Mouse (Mus musculus): ENCODE measurements around the gene Ap3m1. TPM values are rescaled to one million over a fixed set of nuclear protein-coding genes. Genes with fewer than 3 reads are reported as not detected.

Ap3m1 gene
- total and polyA plus RNA-seq, 3 experiments: 32.6 to 73.4 (median 61.7) TPM

GRCm38 (mm10) chr14:21062766-21063513 is 10.6 kb upstream of the Ap3m1 start:
- dilution Hi-C loops (cut with MboI; ENCODE audit: extremely low pct_ligation_motif_present, extremely low pct_unique_long_range_greater_than_20kb, low sequenced_read_pairs) (no loop called here), in situ Hi-C loops (cut with MboI; ENCODE audit: low pct_ligation_motif_present, low pct_unique_long_range_greater_than_20kb, low sequenced_read_pairs) (no loop called here)
- Histone ChIP-seq H3K27me3 (replicated peaks) (no peaks in the 10 kb centered on the region), H3K27ac (ENCODE audit: insufficient read depth, low read depth) (no peak overlapping the region), H3K9me3 (replicated peaks; ENCODE audit: low read length) (no peaks in the 10 kb centered on the region), H3K4me1 (ENCODE audit: control insufficient read depth in 1 of 2, insufficient read depth in 2 of 2) (no peaks in the 10 kb centered on the region), H3K9ac (ENCODE audit: insufficient read depth, low read depth) (no peak overlapping the region), H3K79me2 (replicated peaks; ENCODE audit: control insufficient read depth, extremely low read depth, insufficient read depth, poor library complexity, severe bottlenecking) (no peaks in the 10 kb centered on the region; the same call in 1 of the 2 replicates), H3K4me2 (ENCODE audit: insufficient read depth, low read depth, poor library complexity, severe bottlenecking) (no peak overlapping the region), H3K4me3 (replicated peaks in 1 of 3; ENCODE audit: low read depth in 2 of 3, low read length in 2 of 3, poor library complexity in 1 of 3) (no peak overlapping the region), H3K36me3 (replicated peaks in 1 of 2; ENCODE audit: control insufficient read depth in 1 of 2, insufficient read depth in 1 of 2, low read length in 1 of 2) (peaks cover 0 to 2% of the 10 kb centered on the region in 2 experiments)
- no peak for DNase-seq (ENCODE audit: extremely low read depth)
- no peak for TF ChIP-seq CHD2 (IDR thresholded peaks at IDR 0.05; ENCODE audit: low read length)
- no peak for TF ChIP-seq UBTF (IDR thresholded peaks at IDR 0.05; ENCODE audit: low read depth, low read length)
- no peak for TF ChIP-seq MYC (IDR thresholded peaks at IDR 0.05; ENCODE audit: low read depth, low read length)
- TF ChIP-seq JUND (conservative IDR thresholded peaks at IDR 0.05; ENCODE audit: low read depth, low read length): no peak
- TF ChIP-seq EP300 (IDR thresholded peaks at IDR 0.05; ENCODE audit: low read length): no peak
- no peak for TF ChIP-seq MAX (IDR thresholded peaks at IDR 0.05; ENCODE audit: low read length)
- TF ChIP-seq RCOR1 (conservative IDR thresholded peaks at IDR 0.05; ENCODE audit: low read depth, low read length): no peak
- TF ChIP-seq RAD21 (IDR thresholded peaks at IDR 0.05; ENCODE audit: low read depth, low read length): no peak
- TF ChIP-seq ZKSCAN1 (IDR thresholded peaks at IDR 0.05; ENCODE audit: borderline replicate concordance, low read depth, low read length): no peak
- no peak for TF ChIP-seq E2F4 (IDR thresholded peaks at IDR 0.05; ENCODE audit: insufficient replicate concordance, low read depth, low read length)
- TF ChIP-seq PAX5 (IDR thresholded peaks at IDR 0.05; ENCODE audit: low read length): no peak
- TF ChIP-seq ZMIZ1 (IDR thresholded peaks at IDR 0.05; ENCODE audit: low read depth, low read length): no peak
- TF ChIP-seq USF2 (conservative IDR thresholded peaks at IDR 0.05; ENCODE audit: low read depth, low read length): no peak
- no peak for TF ChIP-seq CTCF (conservative IDR thresholded peaks at IDR 0.05 in 1 of 2, IDR thresholded peaks at IDR 0.05 in 1 of 2; ENCODE audit: low read depth in 2 of 2, low read length in 2 of 2)
- no peak for TF ChIP-seq KAT2A (IDR thresholded peaks at IDR 0.05; ENCODE audit: insufficient replicate concordance, low read length)
- TF ChIP-seq BHLHE40 (IDR thresholded peaks at IDR 0.05; ENCODE audit: low read depth, low read length): no peak

- no peak overlapping the region for H3K4me2 ChIP-seq (ENCODE audit: insufficient read depth, low read depth, poor library complexity, severe bottlenecking)
- no peaks in the 10 kb centered on the region; the same call in 1 of the 2 replicates for H3K79me2 ChIP-seq (replicated peaks; ENCODE audit: control insufficient read depth, extremely low read depth, insufficient read depth, poor library complexity, severe bottlenecking)
- peaks cover 0 to 16% of the 10 kb centered on the region in 2 experiments for H3K36me3 ChIP-seq (replicated peaks in 1 of 2; ENCODE audit: control insufficient read depth in 1 of 2, insufficient read depth in 1 of 2, low read length in 1 of 2)
- no peaks in the 10 kb centered on the region for H3K9me3 ChIP-seq (replicated peaks; ENCODE audit: low read length)
- dilution Hi-C loops (cut with MboI; ENCODE audit: extremely low pct_ligation_motif_present, extremely low pct_unique_long_range_greater_than_20kb, low sequenced_read_pairs) (no loop called here), in situ Hi-C loops (cut with MboI; ENCODE audit: low pct_ligation_motif_present, low pct_unique_long_range_greater_than_20kb, low sequenced_read_pairs) (no loop called here)
- TF ChIP-seq KAT2A (IDR thresholded peaks at IDR 0.05; ENCODE audit: insufficient replicate concordance, low read length) (no peak), MYC (IDR thresholded peaks at IDR 0.05; ENCODE audit: low read depth, low read length) (no peak), ZMIZ1 (IDR thresholded peaks at IDR 0.05; ENCODE audit: low read depth, low read length) (no peak), SMC3 (IDR thresholded peaks at IDR 0.05; ENCODE audit: low read depth, low read length) (no peak), NELFE (IDR thresholded peaks at IDR 0.05; ENCODE audit: low read depth, low read length) (no peak), E2F4 (IDR thresholded peaks at IDR 0.05; ENCODE audit: insufficient replicate concordance, low read depth, low read length) (no peak), MAFK (IDR thresholded peaks at IDR 0.05; ENCODE audit: insufficient replicate concordance, low read length) (no peak), POLR2AphosphoS2 (IDR thresholded peaks at IDR 0.05; ENCODE audit: low read depth, low read length) (no peak), MAZ (IDR thresholded peaks at IDR 0.05; ENCODE audit: low read depth, low read length) (no peak), UBTF (IDR thresholded peaks at IDR 0.05; ENCODE audit: low read depth, low read length) (no peak), ELF1 (IDR thresholded peaks at IDR 0.05; ENCODE audit: low read depth, low read length) (no peak), ZC3H11A (IDR thresholded peaks at IDR 0.05; ENCODE audit: low read depth, low read length) (no peak), SIN3A (IDR thresholded peaks at IDR 0.05; ENCODE audit: low read length) (no peak), MEF2A (IDR thresholded peaks at IDR 0.05; ENCODE audit: borderline replicate concordance, low read depth, low read length) (no peak), TBP (conservative IDR thresholded peaks at IDR 0.05; ENCODE audit: low read depth, low read length) (no peak), NRF1 (IDR thresholded peaks at IDR 0.05; ENCODE audit: low read depth, low read length) (no peak), PAX5 (IDR thresholded peaks at IDR 0.05; ENCODE audit: low read length) (no peak), GABPA (IDR thresholded peaks at IDR 0.05; ENCODE audit: insufficient replicate concordance, low read depth, low read length) (no peak)
- H3K4me3 ChIP-seq (replicated peaks in 1 of 3; ENCODE audit: low read depth in 2 of 3, low read length in 2 of 3, poor library complexity in 1 of 3): no peak overlapping the region
- H3K4me1 ChIP-seq (ENCODE audit: control insufficient read depth in 1 of 2, insufficient read depth in 2 of 2): peaks cover 0 to 10% of the 10 kb centered on the region in 2 experiments; a peak in 1 of 4 replicates
- DNase-seq (ENCODE audit: extremely low read depth): no peak
- H3K9ac ChIP-seq (ENCODE audit: insufficient read depth, low read depth): no peak overlapping the region
- H3K27ac ChIP-seq (ENCODE audit: insufficient read depth, low read depth): no peak overlapping the region
- H3K27me3 ChIP-seq (replicated peaks): no peaks in the 10 kb centered on the region
Measured at GRCm38 (mm10) chr14:21058972-21059371, 6.7 kb upstream of the Ap3m1 start.
